Mouse (Mus musculus): ENCODE measurements around the gene Atg10. TPM values are rescaled to one million over a fixed set of nuclear protein-coding genes. Genes with fewer than 3 reads are reported as not detected.

The Atg10 gene
- polyA plus RNA-seq, 1 experiment from 2014 or later = 13.9 TPM

DNA sequence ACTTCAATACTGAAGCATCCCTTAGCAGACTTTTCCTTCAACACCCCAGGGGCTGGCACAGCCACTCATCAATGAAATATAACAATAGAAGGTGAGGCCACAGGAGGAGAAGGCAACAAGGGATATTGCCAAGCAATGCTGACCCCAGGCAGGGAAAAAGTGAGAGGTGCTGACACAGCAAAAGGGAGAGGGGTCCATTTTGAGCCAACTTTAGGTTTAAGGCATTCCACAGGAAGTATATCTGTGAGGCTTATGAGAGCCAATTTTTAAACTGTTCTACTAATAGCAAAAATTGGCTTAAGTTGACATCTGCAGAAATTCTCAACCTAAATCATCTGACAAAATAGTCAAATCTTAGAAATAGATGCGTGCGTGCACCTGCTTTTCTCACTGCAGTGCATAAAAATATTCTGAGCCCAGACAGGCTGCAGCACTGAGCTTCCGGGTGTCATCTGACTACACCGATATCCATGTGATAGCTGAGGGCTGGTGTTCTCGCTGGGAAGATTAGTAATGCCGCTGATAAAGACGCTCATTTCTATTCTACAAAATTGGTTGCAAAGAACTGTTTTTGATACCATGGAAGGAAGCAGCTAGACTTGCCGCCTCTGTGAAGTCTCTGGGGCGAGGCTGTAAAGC lies 116.3 kb downstream of the Atg10 start:
- WGBS = 96% methylated on average over 9 of the region's 9 CpGs
- Histone ChIP-seq H3K36me3 (ENCODE audit: control insufficient read depth, insufficient read depth, low read length) (no peaks in the 10 kb centered on the region), H3K4me3 (ENCODE audit: low read length) (no peak overlapping the region), H3K27me3 (replicated peaks; ENCODE audit: control insufficient read depth, insufficient read depth, low read length) (no peaks in the 10 kb centered on the region), H3K4me1 (ENCODE audit: control insufficient read depth, insufficient read depth, low read depth, low read length) (no peaks in the 10 kb centered on the region), H3K9ac (ENCODE audit: low read depth, low read length) (no peak overlapping the region), H3K9me3 (ENCODE audit: control insufficient read depth, low read length) (no peaks in the 10 kb centered on the region), H3K4me2 (ENCODE audit: low read length) (no peak overlapping the region), H3K27ac (ENCODE audit: low read depth, low read length) (no peak overlapping the region)
- ATAC-seq = no peak

DNA sequence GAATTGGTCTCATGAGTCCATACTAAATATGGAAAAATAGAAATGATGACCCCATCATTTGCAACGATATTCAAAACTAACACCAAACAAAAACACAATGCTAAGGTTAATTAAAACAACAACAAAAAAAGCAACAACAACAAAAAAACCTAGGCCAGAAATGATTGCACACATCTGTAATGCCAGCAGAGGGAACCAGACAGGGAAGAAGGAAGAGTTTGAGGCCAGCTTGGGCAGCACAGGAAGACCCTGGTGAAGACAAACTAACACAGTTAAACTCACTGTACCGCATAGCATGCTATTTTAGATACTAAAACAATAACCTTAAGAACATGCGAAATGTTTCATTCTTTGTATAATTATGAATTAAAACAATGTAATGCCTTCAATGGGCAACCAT lies 121.5 kb downstream of the Atg10 start:
- Histone ChIP-seq H3K9ac (ENCODE audit: low read depth, low read length) (no peak overlapping the region), H3K36me3 (ENCODE audit: control insufficient read depth, insufficient read depth, low read length) (no peaks in the 10 kb centered on the region), H3K27ac (ENCODE audit: low read depth, low read length) (no peak overlapping the region), H3K4me3 (ENCODE audit: low read length) (no peak overlapping the region), H3K4me2 (ENCODE audit: low read length) (no peak overlapping the region), H3K27me3 (replicated peaks; ENCODE audit: control insufficient read depth, insufficient read depth, low read length) (no peaks in the 10 kb centered on the region), H3K9me3 (ENCODE audit: control insufficient read depth, low read length) (no peaks in the 10 kb centered on the region), H3K4me1 (ENCODE audit: control insufficient read depth, insufficient read depth, low read depth, low read length) (no peaks in the 10 kb centered on the region)
- no peak for ATAC-seq
- WGBS = 89% methylated on average over 3 of the region's 3 CpGs

DNA sequence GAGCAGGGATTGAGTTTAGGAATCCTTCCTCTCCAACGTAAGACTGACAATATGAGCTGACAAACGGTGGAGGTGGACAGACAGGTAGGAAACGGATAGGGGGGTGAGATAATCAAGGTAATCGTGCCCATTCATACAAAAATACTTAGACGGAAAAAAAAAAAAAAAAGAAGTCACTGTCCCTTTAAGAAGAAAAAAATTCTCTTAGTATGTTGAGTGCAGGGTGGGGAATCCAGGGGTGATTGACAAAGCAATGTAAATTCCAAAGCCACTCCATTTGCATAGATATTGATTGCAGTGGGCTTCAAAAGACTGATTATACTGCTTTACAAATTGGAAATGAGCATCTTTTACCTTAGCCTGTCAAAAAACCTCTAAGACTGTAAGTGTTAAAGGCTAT lies 123.4 kb downstream of the Atg10 start:
- Histone ChIP-seq H3K4me1 (ENCODE audit: control insufficient read depth, insufficient read depth, low read depth, low read length) (no peaks in the 10 kb centered on the region), H3K27me3 (replicated peaks; ENCODE audit: control insufficient read depth, insufficient read depth, low read length) (no peaks in the 10 kb centered on the region), H3K27ac (ENCODE audit: low read depth, low read length) (no peak overlapping the region), H3K36me3 (ENCODE audit: control insufficient read depth, insufficient read depth, low read length) (no peaks in the 10 kb centered on the region), H3K9ac (ENCODE audit: low read depth, low read length) (no peak overlapping the region), H3K4me2 (ENCODE audit: low read length) (no peak overlapping the region), H3K4me3 (ENCODE audit: low read length) (no peak overlapping the region), H3K9me3 (ENCODE audit: control insufficient read depth, low read length) (no peaks in the 10 kb centered on the region)
- WGBS = 73% methylated on average over 5 of the region's 5 CpGs
- ATAC-seq = no peak

DNA sequence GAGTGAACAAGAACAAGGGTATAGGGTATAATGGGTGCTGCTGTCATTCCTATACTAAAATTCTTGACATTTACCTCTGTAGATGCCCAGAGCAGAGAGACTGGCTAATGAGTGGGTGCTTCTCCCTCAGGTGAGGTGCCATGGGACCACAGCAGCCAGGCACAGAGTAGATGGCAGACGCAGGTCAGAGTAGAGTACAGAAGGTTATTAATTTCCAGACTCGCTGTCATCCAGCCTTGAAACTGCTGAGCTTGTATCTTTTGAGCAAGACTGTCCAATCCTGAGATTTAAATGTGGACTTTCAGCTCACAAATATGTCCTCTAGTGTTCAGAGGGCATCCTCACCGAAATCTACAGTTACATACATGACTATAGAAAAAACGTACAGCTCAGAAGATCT lies 128.9 kb downstream of the Atg10 start:
- H3K4me3 ChIP-seq (ENCODE audit: low read length) = no peak overlapping the region
- H3K4me2 ChIP-seq (ENCODE audit: low read length) = no peak overlapping the region; the same call in 1 of the 2 replicates
- 87% methylated on average over 4 of the region's 4 CpGs for WGBS
- H3K27me3 ChIP-seq (replicated peaks; ENCODE audit: control insufficient read depth, insufficient read depth, low read length) = no peaks in the 10 kb centered on the region
- no peak for ATAC-seq
- H3K27ac ChIP-seq (ENCODE audit: low read depth, low read length) = peak overlapping the region; percentile 67
- H3K4me1 ChIP-seq (ENCODE audit: control insufficient read depth, insufficient read depth, low read depth, low read length) = peaks cover 14% of the 10 kb centered on the region
- no peaks in the 10 kb centered on the region for H3K36me3 ChIP-seq (ENCODE audit: control insufficient read depth, insufficient read depth, low read length)
- H3K9ac ChIP-seq (ENCODE audit: low read depth, low read length) = no peak overlapping the region
- no peaks in the 10 kb centered on the region for H3K9me3 ChIP-seq (ENCODE audit: control insufficient read depth, low read length)

DNA sequence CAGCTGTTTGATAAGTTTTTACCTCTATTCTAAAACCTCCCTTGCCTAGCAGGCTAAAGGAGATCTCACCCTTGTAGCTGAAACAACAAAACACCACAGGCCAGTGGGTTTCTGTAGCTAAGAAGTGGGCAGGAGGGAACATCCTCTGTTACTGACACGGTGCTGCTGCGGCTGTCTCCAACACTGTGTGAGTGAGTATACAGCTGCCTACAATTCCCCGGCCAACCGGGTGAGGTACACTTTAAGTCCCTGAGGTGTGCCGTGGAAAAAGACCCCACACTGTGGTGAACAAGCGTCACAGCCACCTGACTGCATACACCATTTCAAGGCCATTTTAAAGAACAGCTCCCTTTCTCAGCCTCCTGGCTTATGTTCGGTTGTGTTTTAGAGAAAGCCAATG lies 129.6 kb downstream of the Atg10 start:
- Histone ChIP-seq H3K4me3 (ENCODE audit: low read length) (no peak overlapping the region), H3K27ac (ENCODE audit: low read depth, low read length) (peak overlapping the region; percentile 67), H3K9me3 (ENCODE audit: control insufficient read depth, low read length) (no peaks in the 10 kb centered on the region), H3K4me2 (ENCODE audit: low read length) (peak overlapping the region; percentile 9), H3K4me1 (ENCODE audit: control insufficient read depth, insufficient read depth, low read depth, low read length) (peaks cover 14% of the 10 kb centered on the region), H3K36me3 (ENCODE audit: control insufficient read depth, insufficient read depth, low read length) (no peaks in the 10 kb centered on the region), H3K27me3 (replicated peaks; ENCODE audit: control insufficient read depth, insufficient read depth, low read length) (no peaks in the 10 kb centered on the region), H3K9ac (ENCODE audit: low read depth, low read length) (peak overlapping the region; percentile 48; the same call in 1 of the 2 replicates)
- WGBS = 21% methylated on average over 7 of the region's 7 CpGs
- peak; percentile 75 for ATAC-seq

DNA sequence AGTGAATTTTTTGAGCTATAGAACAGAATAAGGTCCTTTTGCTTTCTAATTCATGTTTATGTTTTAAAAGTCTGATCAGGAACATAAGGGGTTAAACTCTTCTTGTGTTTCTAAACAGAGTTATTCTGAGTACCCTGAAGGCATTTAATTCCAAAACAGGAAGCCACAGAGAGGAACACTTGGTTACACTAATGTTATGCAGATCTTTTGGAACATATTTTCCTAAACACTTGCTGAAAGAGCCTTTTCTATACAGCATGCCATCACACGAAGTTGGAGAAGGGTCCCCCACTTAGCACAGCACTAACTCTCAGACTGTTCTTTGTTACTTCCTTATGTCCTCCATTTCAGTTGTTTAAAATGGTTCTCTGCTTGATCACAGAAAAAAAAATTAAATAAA lies 130.2 kb downstream of the Atg10 start:
- H3K9me3 ChIP-seq (ENCODE audit: control insufficient read depth, low read length) = no peaks in the 10 kb centered on the region
- H3K4me1 ChIP-seq (ENCODE audit: control insufficient read depth, insufficient read depth, low read depth, low read length) = peaks cover 14% of the 10 kb centered on the region
- no peaks in the 10 kb centered on the region for H3K36me3 ChIP-seq (ENCODE audit: control insufficient read depth, insufficient read depth, low read length)
- 12% methylated on average over 1 of the region's 1 CpGs for WGBS
- no peak overlapping the region for H3K4me2 ChIP-seq (ENCODE audit: low read length)
- no peaks in the 10 kb centered on the region for H3K27me3 ChIP-seq (replicated peaks; ENCODE audit: control insufficient read depth, insufficient read depth, low read length)
- no peak overlapping the region for H3K4me3 ChIP-seq (ENCODE audit: low read length)
- ATAC-seq = peak; percentile 41
- H3K27ac ChIP-seq (ENCODE audit: low read depth, low read length) = peak overlapping the region; percentile 41; the same call in 1 of the 2 replicates
- H3K9ac ChIP-seq (ENCODE audit: low read depth, low read length) = no peak overlapping the region

DNA sequence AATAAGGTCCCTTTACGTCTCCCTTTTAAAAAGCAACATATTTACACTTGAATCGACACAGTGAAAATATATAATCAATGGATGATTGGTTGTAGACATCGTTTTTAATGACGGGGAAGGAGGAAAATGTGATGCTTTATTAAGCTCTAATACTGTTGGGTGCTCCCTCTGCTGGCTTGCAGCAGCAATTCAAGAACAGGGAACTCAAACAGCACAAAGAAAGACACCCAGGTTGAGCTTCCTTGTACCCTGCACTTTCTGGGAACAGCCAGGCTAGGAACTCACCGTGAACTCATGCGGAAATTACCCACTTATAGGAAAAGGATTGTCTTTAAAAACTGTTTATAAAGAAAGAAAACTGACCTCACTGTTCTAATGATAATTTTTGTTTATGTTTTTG lies 130.6 kb downstream of the Atg10 start:
- Histone ChIP-seq H3K4me1 (ENCODE audit: control insufficient read depth, insufficient read depth, low read depth, low read length) (peaks cover 14% of the 10 kb centered on the region), H3K4me3 (ENCODE audit: low read length) (no peak overlapping the region), H3K4me2 (ENCODE audit: low read length) (no peak overlapping the region), H3K27me3 (replicated peaks; ENCODE audit: control insufficient read depth, insufficient read depth, low read length) (no peaks in the 10 kb centered on the region), H3K9ac (ENCODE audit: low read depth, low read length) (no peak overlapping the region), H3K9me3 (ENCODE audit: control insufficient read depth, low read length) (no peaks in the 10 kb centered on the region), H3K36me3 (ENCODE audit: control insufficient read depth, insufficient read depth, low read length) (no peaks in the 10 kb centered on the region), H3K27ac (ENCODE audit: low read depth, low read length) (no peak overlapping the region)
- WGBS = 22% methylated on average over 6 of the region's 6 CpGs
- ATAC-seq = peak; percentile 71

DNA sequence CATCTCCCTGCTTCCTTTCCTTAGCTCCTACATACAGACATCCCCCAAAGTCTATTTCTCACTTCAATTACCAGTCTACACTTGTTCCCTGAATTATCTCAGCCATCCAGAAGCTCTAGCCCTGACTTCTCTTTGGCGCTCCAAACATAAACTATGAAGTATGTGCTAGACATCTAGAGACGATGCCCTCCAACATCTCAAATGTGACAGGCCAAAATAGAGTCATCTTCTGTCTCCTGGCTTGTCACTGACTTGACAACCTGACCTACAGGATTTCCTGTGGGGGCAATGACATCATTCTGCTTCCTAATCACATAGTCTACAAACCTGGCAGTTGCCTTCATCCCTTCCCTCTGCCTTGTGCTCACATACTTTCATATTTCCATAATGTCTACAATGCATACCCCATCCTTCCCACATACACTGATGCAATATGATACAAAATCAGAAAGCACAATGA lies 132.0 kb downstream of the Atg10 start:
- ATAC-seq = no peak
- WGBS = 85% methylated on average over 2 of the region's 2 CpGs
- Histone ChIP-seq H3K27ac (ENCODE audit: low read depth, low read length) (no peak overlapping the region), H3K36me3 (ENCODE audit: control insufficient read depth, insufficient read depth, low read length) (no peaks in the 10 kb centered on the region), H3K27me3 (replicated peaks; ENCODE audit: control insufficient read depth, insufficient read depth, low read length) (no peaks in the 10 kb centered on the region), H3K9me3 (ENCODE audit: control insufficient read depth, low read length) (no peaks in the 10 kb centered on the region), H3K4me1 (ENCODE audit: control insufficient read depth, insufficient read depth, low read depth, low read length) (peaks cover 14% of the 10 kb centered on the region), H3K4me2 (ENCODE audit: low read length) (no peak overlapping the region), H3K9ac (ENCODE audit: low read depth, low read length) (no peak overlapping the region), H3K4me3 (ENCODE audit: low read length) (no peak overlapping the region)

DNA sequence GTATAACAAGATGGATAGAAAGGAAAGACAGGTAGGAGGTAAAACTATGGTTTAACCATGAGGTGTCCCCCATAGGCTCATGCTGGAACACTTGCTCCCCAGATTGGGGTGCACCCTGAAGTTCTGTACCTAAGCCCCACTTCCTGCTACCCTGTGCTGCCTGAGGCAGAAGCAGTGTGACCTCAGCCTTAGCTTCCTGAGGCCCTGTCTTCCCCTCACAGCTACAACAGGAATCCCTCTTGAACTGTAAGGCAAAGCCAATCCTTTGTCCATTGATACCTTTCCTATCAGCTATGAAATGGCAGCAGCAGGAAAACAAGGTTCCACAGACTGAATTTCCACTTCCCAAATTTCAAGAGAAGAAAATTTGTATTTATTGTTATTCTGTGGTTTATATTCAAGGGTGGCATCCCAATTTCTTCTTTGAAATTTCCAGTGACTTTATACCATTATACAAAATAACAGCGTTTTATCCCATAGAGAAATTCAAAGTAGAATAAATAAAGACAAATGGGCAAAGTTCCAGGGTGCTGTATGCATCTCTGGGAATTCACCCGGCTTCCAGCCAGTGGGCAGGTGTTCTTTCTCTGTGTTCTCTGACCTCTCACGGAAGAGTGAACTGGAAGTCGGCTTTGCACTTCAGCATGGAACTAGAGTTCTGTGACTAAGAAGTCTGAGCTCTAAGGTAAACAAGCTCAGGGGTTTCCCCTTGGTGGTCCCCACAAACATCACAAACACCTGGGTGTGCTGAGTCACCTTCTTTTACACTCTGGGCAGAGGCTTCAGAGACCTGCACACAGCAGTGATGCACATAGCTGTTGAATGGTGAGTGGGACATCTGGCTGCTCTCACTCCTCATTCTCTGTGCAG lies 132.7 kb downstream of the Atg10 start:
- Histone ChIP-seq H3K4me2 (ENCODE audit: low read length) (no peak overlapping the region), H3K27me3 (replicated peaks; ENCODE audit: control insufficient read depth, insufficient read depth, low read length) (no peaks in the 10 kb centered on the region), H3K4me1 (ENCODE audit: control insufficient read depth, insufficient read depth, low read depth, low read length) (peaks cover 14% of the 10 kb centered on the region), H3K36me3 (ENCODE audit: control insufficient read depth, insufficient read depth, low read length) (no peaks in the 10 kb centered on the region), H3K4me3 (ENCODE audit: low read length) (no peak overlapping the region), H3K9ac (ENCODE audit: low read depth, low read length) (no peak overlapping the region), H3K9me3 (ENCODE audit: control insufficient read depth, low read length) (no peaks in the 10 kb centered on the region), H3K27ac (ENCODE audit: low read depth, low read length) (no peak overlapping the region)
- WGBS = 67% methylated on average over 4 of the region's 4 CpGs
- ATAC-seq = no peak

Data from hindbrain, embryonic 16.5 days (tissue).